In the genomic region with DNA sequence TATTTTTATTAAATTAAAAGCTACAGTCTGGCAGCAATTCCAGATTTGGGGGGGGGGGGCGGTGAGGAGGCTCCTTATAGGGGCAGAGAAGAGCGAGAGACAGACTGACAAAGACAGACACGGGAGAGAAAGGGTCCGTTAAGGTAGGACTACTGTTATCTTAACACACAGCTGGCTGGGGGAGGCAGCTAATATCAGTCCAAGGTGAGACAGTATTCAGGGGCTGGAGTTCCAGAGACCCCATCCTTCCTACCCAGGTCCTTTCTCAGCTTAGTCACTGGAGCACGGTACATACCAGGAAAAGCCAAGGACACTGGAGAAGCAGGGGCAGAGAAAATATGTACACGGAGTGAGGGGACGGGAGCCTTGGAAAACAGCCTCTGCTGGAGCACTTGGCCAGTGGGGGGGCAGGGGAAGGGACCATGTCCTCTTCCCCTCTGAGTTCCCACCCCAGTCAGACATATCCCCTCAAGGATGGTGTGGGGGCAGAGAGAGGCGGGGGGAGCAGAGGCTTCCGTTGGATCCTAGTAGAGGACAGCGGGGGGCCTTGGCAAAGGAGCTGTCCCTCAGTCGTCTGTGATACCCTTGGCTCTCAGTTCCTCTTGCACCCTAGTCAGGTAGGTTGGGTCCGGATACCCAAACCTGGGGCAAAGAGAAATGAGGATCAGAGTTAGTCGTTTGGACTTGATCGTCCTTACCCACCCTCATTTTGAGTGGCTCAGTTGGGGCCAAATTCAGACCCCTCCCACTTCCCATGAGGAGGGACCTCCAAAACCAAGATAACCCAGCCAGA, we compare ENCODE assay signal across 9 mouse cellular contexts. TPM values are rescaled to one million over a fixed set of nuclear protein-coding genes. Genes with fewer than 3 reads are reported as not detected.
DNase-seq lines count a peak whose midpoint lies in the region; ATAC-seq and TF ChIP-seq lines count a peak whose summit lies in the region.
"Had no signal": no experiment of that assay in that cellular context is flagged by ENCODE, and none has a peak within 500 bp of the region (broad histone marks: within the 10 kb centered on the region; RNA-seq: fewer than 3 reads in every experiment).

No protein-coding gene starts in this region.

- H3K9ac ChIP-seq in midbrain, embryonic 11.5 days (ENCODE audit: low read length): peak overlapping the region; percentile 81; the same call in 1 of the 2 replicates
- H3K9ac ChIP-seq in midbrain, postnatal 0 days (replicated peaks; ENCODE audit: low read length, poor library complexity, severe bottlenecking): no peak overlapping the region
- peak overlapping the region; percentile 93 for H3K9ac ChIP-seq in limb, embryonic 12.5 days (replicated peaks)
- H3K9ac ChIP-seq in stomach, embryonic 16.5 days (ENCODE audit: low read length): peak overlapping the region; percentile 82

- TF ChIP-seq CTCF in midbrain, postnatal 0 days (IDR thresholded peaks at IDR 0.05): no peak

- H3K27ac ChIP-seq in midbrain, embryonic 11.5 days (ENCODE audit: low read depth, low read length): 0 out of 2 replicates have a peak overlapping the region, but pooled peaks have one; percentile 20
- no peak overlapping the region for H3K27ac ChIP-seq in midbrain, postnatal 0 days (ENCODE audit: low read depth, low read length)
- H3K27ac ChIP-seq in limb, embryonic 12.5 days: peak overlapping the region; percentile 96
- peak overlapping the region; percentile 96 for H3K27ac ChIP-seq in stomach, embryonic 16.5 days (ENCODE audit: low read length)

- peak overlapping the region; percentile 72; the same call in 1 of the 2 replicates for H3K4me3 ChIP-seq in midbrain, embryonic 11.5 days (ENCODE audit: low read depth, low read length)
- H3K4me3 ChIP-seq in midbrain, postnatal 0 days (ENCODE audit: low read depth, low read length): no peak overlapping the region
- H3K4me3 ChIP-seq in limb, embryonic 12.5 days (replicated peaks): peak overlapping the region; percentile 76
- H3K4me3 ChIP-seq in stomach, embryonic 16.5 days (replicated peaks; ENCODE audit: low read length): peak overlapping the region; percentile 62

- H3K4me2 ChIP-seq in midbrain, embryonic 11.5 days: peak overlapping the region; percentile 92
- H3K4me2 ChIP-seq in midbrain, postnatal 0 days (ENCODE audit: low read depth, low read length, poor library complexity, severe bottlenecking): no peak overlapping the region
- peak overlapping the region; percentile 98 for H3K4me2 ChIP-seq in limb, embryonic 12.5 days
- H3K4me2 ChIP-seq in stomach, embryonic 16.5 days (ENCODE audit: low read depth, low read length): peak overlapping the region; percentile 90

- peak; percentile 23 for DNase-seq in embryo, embryonic 11 days
- no peak for DNase-seq in embryo, embryonic 9.5 days (ENCODE audit: extremely low spot score)
- DNase-seq in midbrain, embryonic 11.5 days (ENCODE audit: low spot score, missing footprints): peak; percentile 85
- DNase-seq in midbrain, postnatal 0 days (ENCODE audit: low spot score): no peak
- DNase-seq in gastrocnemius, adult 18-20 months (ENCODE audit: low spot score): no peak

- no peaks in the 10 kb centered on the region for H3K27me3 ChIP-seq in midbrain, embryonic 11.5 days (ENCODE audit: control insufficient read depth, insufficient read depth, low read length)
- no peaks in the 10 kb centered on the region for H3K27me3 ChIP-seq in midbrain, postnatal 0 days (ENCODE audit: insufficient read depth, low read length)
- H3K27me3 ChIP-seq in limb, embryonic 12.5 days: no peaks in the 10 kb centered on the region
- H3K27me3 ChIP-seq in stomach, embryonic 16.5 days (ENCODE audit: control insufficient read depth, insufficient read depth, low read length): no peaks in the 10 kb centered on the region

- WGBS in midbrain, embryonic 11.5 days: 32% methylated on average over 14 of the region's 14 CpGs
- WGBS in midbrain, postnatal 0 days: 38% methylated on average over 13 of the region's 14 CpGs
- WGBS in limb, embryonic 12.5 days: 49% methylated on average over 13 of the region's 14 CpGs
- WGBS in stomach, embryonic 16.5 days: 45% methylated on average over 14 of the region's 14 CpGs

- no peak for ATAC-seq in midbrain, embryonic 11.5 days (ENCODE audit: low FRiP score)
- ATAC-seq in midbrain, postnatal 0 days (ENCODE audit: low FRiP score): no peak
- no peak for ATAC-seq in limb, embryonic 12.5 days (ENCODE audit: insufficient number of reproducible peaks, insufficient read depth, low FRiP score, low TSS enrichment, low read depth)
- no peak for ATAC-seq in stomach, embryonic 16.5 days (ENCODE audit: insufficient read depth, low FRiP score)
- ATAC-seq in cerebellum, adult (ENCODE audit: insufficient number of reproducible peaks, low FRiP score, low TSS enrichment): no peak

- peaks cover 7% of the 10 kb centered on the region; the same call in 1 of the 2 replicates for H3K36me3 ChIP-seq in midbrain, embryonic 11.5 days (ENCODE audit: control insufficient read depth, insufficient read depth, low read length)
- H3K36me3 ChIP-seq in midbrain, postnatal 0 days (ENCODE audit: insufficient read depth, low read length): peaks cover 23% of the 10 kb centered on the region
- peaks cover 48% of the 10 kb centered on the region for H3K36me3 ChIP-seq in limb, embryonic 12.5 days
- H3K36me3 ChIP-seq in stomach, embryonic 16.5 days (ENCODE audit: control insufficient read depth, insufficient read depth, low read length): peaks cover 8% of the 10 kb centered on the region; the same call in 1 of the 2 replicates

- no peaks in the 10 kb centered on the region for H3K9me3 ChIP-seq in midbrain, embryonic 11.5 days (ENCODE audit: control insufficient read depth, low read length)
- H3K9me3 ChIP-seq in midbrain, postnatal 0 days (ENCODE audit: low read length): no peaks in the 10 kb centered on the region
- peaks cover 5% of the 10 kb centered on the region; the same call in 1 of the 2 replicates for H3K9me3 ChIP-seq in limb, embryonic 12.5 days
- H3K9me3 ChIP-seq in stomach, embryonic 16.5 days (replicated peaks; ENCODE audit: control insufficient read depth, low read length): 0 out of 2 replicates have a peak, but pooled peaks cover 3% of the 10 kb centered on the region

- H3K4me1 ChIP-seq in midbrain, embryonic 11.5 days (ENCODE audit: control insufficient read depth, insufficient read depth, low read length): peaks cover 33% of the 10 kb centered on the region
- H3K4me1 ChIP-seq in midbrain, postnatal 0 days (ENCODE audit: insufficient read depth, low read length): peaks cover 3% of the 10 kb centered on the region; the same call in 1 of the 2 replicates
- H3K4me1 ChIP-seq in limb, embryonic 12.5 days (replicated peaks): peaks cover 52% of the 10 kb centered on the region
- H3K4me1 ChIP-seq in stomach, embryonic 16.5 days (ENCODE audit: control insufficient read depth, insufficient read depth, low read length): peaks cover 32% of the 10 kb centered on the region

RNA-seq across cellular contexts. Expression of a gene that starts 0.7 kb away (rescaled TPM):
- 25.8 and 28.2 TPM in 2 replicates for polyA plus RNA-seq in midbrain, embryonic 11.5 days (2014; fragmentation: Nextera tagmentation; extraction: Ambion mirVana)
- total RNA-seq in midbrain, postnatal 0 days (2014; rRNA removed): 47.6 and 48.8 TPM in 2 replicates
- polyA plus RNA-seq in midbrain, postnatal 0 days (2015; fragmentation: Nextera tagmentation; extraction: Ambion mirVana): 13.5 and 15.4 TPM in 2 replicates
- polyA plus RNA-seq in limb, embryonic 12.5 days (2016; fragmentation: Nextera tagmentation; extraction: Ambion mirVana): 67.5 and 74.1 TPM in 2 replicates
- 71.3 and 77.0 TPM in 2 replicates for polyA plus RNA-seq in stomach, embryonic 16.5 days (2015; fragmentation: Nextera tagmentation; extraction: Ambion mirVana)
- 1 to 10 TPM; 7.4 to 9.5 TPM for total RNA-seq in gastrocnemius, adult 18-20 months (2021)
- total RNA-seq: neutrophil, adult 5-6 weeks had no signal

RNA-seq across cellular contexts. Expression of a gene that starts 4.9 kb away (rescaled TPM):
- polyA plus RNA-seq in midbrain, embryonic 11.5 days (2014; fragmentation: Nextera tagmentation; extraction: Ambion mirVana): 130 and 138 TPM in 2 replicates
- total RNA-seq in midbrain, postnatal 0 days (2014; rRNA removed): 258 and 275 TPM in 2 replicates
- polyA plus RNA-seq in midbrain, postnatal 0 days (2015; fragmentation: Nextera tagmentation; extraction: Ambion mirVana): 205 and 217 TPM in 2 replicates
- polyA plus RNA-seq in limb, embryonic 12.5 days (2016; fragmentation: Nextera tagmentation; extraction: Ambion mirVana): 150 and 166 TPM in 2 replicates
- 68.6 and 79.4 TPM in 2 replicates for polyA plus RNA-seq in stomach, embryonic 16.5 days (2015; fragmentation: Nextera tagmentation; extraction: Ambion mirVana)
- 10 to 100 TPM; 20.0 to 27.3 TPM for total RNA-seq in gastrocnemius, adult 18-20 months (2021)

RNA-seq across cellular contexts. Expression of a gene that starts 10.1 kb away (rescaled TPM):
- polyA plus RNA-seq in midbrain, embryonic 11.5 days (2014; fragmentation: Nextera tagmentation; extraction: Ambion mirVana): 0.51 and 0.58 TPM in 2 replicates
- 0.05 TPM in 2 replicates for total RNA-seq in midbrain, postnatal 0 days (2014; rRNA removed)
- 0.80 TPM in 2 replicates for polyA plus RNA-seq in midbrain, postnatal 0 days (2015; fragmentation: Nextera tagmentation; extraction: Ambion mirVana)
- polyA plus RNA-seq in limb, embryonic 12.5 days (2016; fragmentation: Nextera tagmentation; extraction: Ambion mirVana): 3.4 and 3.5 TPM in 2 replicates
- polyA plus RNA-seq in stomach, embryonic 16.5 days (2015; fragmentation: Nextera tagmentation; extraction: Ambion mirVana): 1.2 and 1.4 TPM in 2 replicates
- 1 to 10 TPM; 1.6 to 2.9 TPM for total RNA-seq in gastrocnemius, adult 18-20 months (2021)

RNA-seq across cellular contexts. Expression of a gene that starts 20.8 kb away (rescaled TPM):
- polyA plus RNA-seq in midbrain, embryonic 11.5 days (2014; fragmentation: Nextera tagmentation; extraction: Ambion mirVana): 10.3 and 11.4 TPM in 2 replicates
- 17.0 and 18.3 TPM in 2 replicates for total RNA-seq in midbrain, postnatal 0 days (2014; rRNA removed)
- polyA plus RNA-seq in midbrain, postnatal 0 days (2015; fragmentation: Nextera tagmentation; extraction: Ambion mirVana): 14.5 and 15.1 TPM in 2 replicates
- 27.3 and 28.0 TPM in 2 replicates for polyA plus RNA-seq in limb, embryonic 12.5 days (2016; fragmentation: Nextera tagmentation; extraction: Ambion mirVana)
- 33.5 and 34.4 TPM in 2 replicates for polyA plus RNA-seq in stomach, embryonic 16.5 days (2015; fragmentation: Nextera tagmentation; extraction: Ambion mirVana)
- 1 to 10 TPM; 7.4 to 8.2 TPM for total RNA-seq in gastrocnemius, adult 18-20 months (2021)

RNA-seq across cellular contexts. Expression of a gene that starts 25.6 kb away (rescaled TPM):
- polyA plus RNA-seq in midbrain, embryonic 11.5 days (2014; fragmentation: Nextera tagmentation; extraction: Ambion mirVana): 8.1 and 9.4 TPM in 2 replicates
- 126 and 134 TPM in 2 replicates for total RNA-seq in midbrain, postnatal 0 days (2014; rRNA removed)
- polyA plus RNA-seq in midbrain, postnatal 0 days (2015; fragmentation: Nextera tagmentation; extraction: Ambion mirVana): 86.8 and 88.6 TPM in 2 replicates
- polyA plus RNA-seq in limb, embryonic 12.5 days (2016; fragmentation: Nextera tagmentation; extraction: Ambion mirVana): 4.3 and 5.0 TPM in 2 replicates
- polyA plus RNA-seq in stomach, embryonic 16.5 days (2015; fragmentation: Nextera tagmentation; extraction: Ambion mirVana): 29.3 and 34.3 TPM in 2 replicates
- total RNA-seq in gastrocnemius, adult 18-20 months (2021): under 1 TPM; 0.39 to 0.93 TPM

Comparison
In these comparisons a context has a peak if more than half of its experiments do, and no peak if none do; other contexts are left out.
1. DNase-seq: peak in embryo, embryonic 11 days (single experiment) and midbrain, embryonic 11.5 days (single experiment); none in embryo, embryonic 9.5 days (single experiment), midbrain, postnatal 0 days (single experiment) and gastrocnemius, adult 18-20 months (single experiment).